Mouse (Mus musculus) small intestine, adult 2 months (tissue): ENCODE results near the gene Naa25. TPM values are rescaled to one million over a fixed set of nuclear protein-coding genes. Genes with fewer than 3 reads are reported as not detected.

Experiments used
- H3K27ac ChIP-seq: fragments of 200-500 bp; 2 replicates; pipeline ENCODE4 v1.5.1; 2012; ENCODE audit warnings: low read depth, low read length, control low read depth, inconsistent platforms; ENCODE audit not compliant: insufficient read depth
- H3K27me3 ChIP-seq: fragments of 200-500 bp; 2 replicates; pipeline ENCODE4 v1.6.1; 2012; ENCODE audit warnings: mild to moderate bottlenecking, moderate library complexity, low read length, inconsistent platforms; ENCODE audit not compliant: control insufficient read depth, insufficient read depth
- H3K36me3 ChIP-seq: fragments of 200-500 bp; 2 replicates; pipeline ENCODE4 v1.6.1; 2012; ENCODE audit warnings: mild to moderate bottlenecking, low read length, control low read depth, inconsistent platforms; ENCODE audit not compliant: control insufficient read depth, insufficient read depth
- H3K4me1 ChIP-seq: fragments of 200-500 bp; 2 replicates; pipeline ENCODE4 v1.6.1; 2012; ENCODE audit warnings: low read length, inconsistent platforms, mixed read lengths; ENCODE audit not compliant: control insufficient read depth, insufficient read depth, insufficient read length
- H3K4me3 ChIP-seq: fragments of 200-500 bp; 2 replicates; pipeline ENCODE4 v1.5.1; 2012; ENCODE audit warnings: low read depth, mild to moderate bottlenecking, control low read depth, inconsistent platforms, low read length, moderate library complexity
- CTCF ChIP-seq: fragments of 200-500 bp; IDR thresholded peaks from 2 replicates; pipeline ENCODE4 v1.5.1; 2012; ENCODE audit warnings: low read depth, mild to moderate bottlenecking, control low read depth, inconsistent platforms, low read length, moderate library complexity, mixed read lengths; ENCODE audit not compliant: insufficient replicate concordance, insufficient read length; ENCODE audit errors: extremely low read depth
- POLR2A ChIP-seq: fragments of 200-500 bp; IDR thresholded peaks from 2 replicates; pipeline ENCODE4 v1.6.1; 2012; ENCODE audit warnings: low read depth, mild to moderate bottlenecking, control low read depth, inconsistent platforms, low read length, moderate library complexity
- WGBS: fragments of 180-500 bp; shearing (Covaris S2); methylation state at CpG from one replicate; pipeline ENCODE4 v1.1.7; 2018; 5-methylcytosine and 5-hydroxymethylcytosine counted together
- polyA plus RNA-seq: library from polyadenylated mRNA; depleted of rRNA; stranded (reverse); fragments of >200 nt; gene quantifications from 2 replicates; pipeline ENCODE4 v1.2.3, GENCODE M21; 2012

Naa25 gene
- polyA plus RNA-seq, 1 experiment = 3.2 TPM

DNA sequence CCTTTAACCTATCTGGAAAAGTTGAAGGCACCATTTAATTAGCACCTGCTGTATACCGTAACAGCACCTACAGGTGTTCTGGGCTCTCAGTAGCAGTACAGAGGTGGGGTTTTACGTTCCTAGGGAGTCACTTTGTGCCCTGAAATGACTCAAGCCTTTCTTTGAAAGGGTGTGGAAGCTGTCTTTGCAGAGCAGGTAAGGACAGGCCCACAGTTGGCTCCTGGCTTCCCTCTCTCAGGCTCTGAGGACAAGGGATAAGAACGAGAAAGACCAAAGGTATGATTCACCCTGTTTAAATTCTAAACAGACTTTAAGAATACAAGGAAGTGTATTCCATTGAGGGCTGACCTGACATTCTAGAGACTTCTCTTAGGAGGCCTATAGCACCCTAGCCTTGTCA lies 4.3 kb upstream of the Naa25 start:
- WGBS = 53% methylated on average over 3 of the region's 3 CpGs

DNA sequence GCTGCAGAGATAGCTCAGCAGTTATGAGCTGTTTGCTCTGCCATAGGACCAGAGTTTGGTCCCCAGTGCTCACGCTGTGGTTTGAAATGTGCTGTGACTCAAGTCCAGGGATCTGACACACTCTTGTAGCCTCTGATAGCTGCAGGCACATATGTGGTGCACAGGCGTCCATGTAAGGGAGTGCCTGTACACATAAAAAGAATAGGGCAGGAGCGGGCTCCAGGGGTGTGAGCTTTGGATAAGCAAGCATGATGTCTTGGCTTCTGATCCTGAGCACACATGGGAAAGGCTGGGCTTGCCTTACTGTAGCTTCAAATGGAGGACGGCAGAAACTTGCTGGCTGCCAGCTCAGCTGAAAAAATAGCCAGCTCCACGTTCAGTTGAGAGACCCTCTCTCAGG lies 2.1 kb upstream of the Naa25 start:
- Histone ChIP-seq H3K4me1 (peaks cover 13% of the 10 kb centered on the region; the same call in 1 of the 2 replicates), H3K4me3 (no peak overlapping the region), H3K27ac (no peak overlapping the region), H3K36me3 (no peaks in the 10 kb centered on the region), H3K27me3 (no peaks in the 10 kb centered on the region)
- TF ChIP-seq POLR2A (no peak), CTCF (no peak)
- 82% methylated on average over 5 of the region's 5 CpGs for WGBS

More for the DNA sequence above, 4.3 kb upstream of the Naa25 start:
- TF ChIP-seq CTCF (no peak), POLR2A (no peak)
- Histone ChIP-seq H3K4me1 (no peaks in the 10 kb centered on the region), H3K27ac (no peak overlapping the region), H3K4me3 (no peak overlapping the region), H3K27me3 (no peaks in the 10 kb centered on the region), H3K36me3 (no peaks in the 10 kb centered on the region)

GRCm38 (mm10) chr5:121398146-121398964 lies 619 bp downstream of the Naa25 start:
- Histone ChIP-seq H3K27me3 (no peaks in the 10 kb centered on the region), H3K27ac (no peak overlapping the region), H3K36me3 (no peaks in the 10 kb centered on the region), H3K4me3 (peak overlapping the region; percentile 92), H3K4me1 (peaks cover 16% of the 10 kb centered on the region; the same call in 1 of the 2 replicates)
- WGBS = under 1% methylated on average over 67 of the region's 67 CpGs
- TF ChIP-seq CTCF = no peak
- TF ChIP-seq POLR2A = no peak

GRCm38 (mm10) chr5:121398965-121399462 lies 1.3 kb downstream of the Naa25 start:
- 17% methylated on average over 9 of the region's 9 CpGs for WGBS
- Histone ChIP-seq H3K36me3 (no peaks in the 10 kb centered on the region), H3K4me1 (peaks cover 16% of the 10 kb centered on the region; the same call in 1 of the 2 replicates), H3K27me3 (no peaks in the 10 kb centered on the region), H3K4me3 (peak overlapping the region; percentile 4; the same call in 1 of the 2 replicates), H3K27ac (no peak overlapping the region)
- no peak for TF ChIP-seq POLR2A
- no peak for TF ChIP-seq CTCF

- 0 out of 2 replicates have a peak overlapping the region, but pooled peaks have one; percentile 4 for H3K4me3 ChIP-seq
- H3K27ac ChIP-seq = 0 out of 2 replicates have a peak overlapping the region, but pooled peaks have one; percentile 4
- peaks cover 16% of the 10 kb centered on the region; the same call in 1 of the 2 replicates for H3K4me1 ChIP-seq
- H3K36me3 ChIP-seq = no peaks in the 10 kb centered on the region
- no peaks in the 10 kb centered on the region for H3K27me3 ChIP-seq
- TF ChIP-seq POLR2A = no peak
- no peak for TF ChIP-seq CTCF
- 38% methylated on average over 5 of the region's 5 CpGs for WGBS
Observed at GRCm38 (mm10) chr5:121399540-121399939, 1.8 kb downstream of the Naa25 start.

DNA sequence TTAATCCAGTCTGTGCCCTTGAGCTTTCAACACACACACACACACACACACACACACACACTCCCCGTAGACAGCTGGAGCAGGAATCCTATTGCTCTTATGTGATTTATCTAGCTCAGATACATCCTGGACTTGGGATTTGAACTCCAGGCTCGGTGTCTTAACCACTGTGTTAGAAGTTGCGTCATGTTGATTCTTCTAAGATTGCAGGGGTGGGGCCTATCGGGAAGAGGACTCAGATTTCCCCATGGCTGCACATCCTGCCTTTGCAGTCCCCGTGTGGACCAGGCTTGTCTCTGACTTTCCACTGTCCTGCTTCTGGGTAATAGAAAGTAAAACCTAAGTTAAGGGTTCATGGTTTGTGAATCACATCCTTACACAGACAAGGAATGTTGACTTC lies 2.3 kb downstream of the Naa25 start:
- H3K36me3 ChIP-seq = no peaks in the 10 kb centered on the region
- H3K27ac ChIP-seq = 0 out of 2 replicates have a peak overlapping the region, but pooled peaks have one; percentile 4
- no peaks in the 10 kb centered on the region for H3K27me3 ChIP-seq
- no peak overlapping the region for H3K4me3 ChIP-seq
- TF ChIP-seq POLR2A = no peak
- TF ChIP-seq CTCF = no peak
- peaks cover 16% of the 10 kb centered on the region; the same call in 1 of the 2 replicates for H3K4me1 ChIP-seq
- WGBS = 14% methylated on average over 5 of the region's 5 CpGs

DNA sequence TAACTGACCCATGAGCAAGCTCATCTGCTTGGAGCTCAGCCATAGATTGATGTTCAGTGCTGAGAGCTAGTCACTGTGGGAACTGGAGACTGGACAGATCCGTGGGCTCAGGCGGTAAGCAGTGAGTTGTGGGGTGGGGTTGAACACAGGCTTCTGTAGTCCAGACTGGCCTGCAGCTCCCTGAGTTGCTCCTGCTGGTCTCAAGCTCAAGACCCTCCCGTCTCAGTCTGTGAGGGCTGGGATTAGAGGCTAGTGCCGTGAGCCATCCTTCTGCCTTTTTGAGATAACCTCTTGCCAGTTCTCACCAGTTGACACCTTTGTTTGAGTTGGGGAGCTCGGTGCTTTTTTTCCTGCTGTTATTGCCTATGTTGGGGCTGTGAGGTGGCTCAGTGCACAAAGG lies 3.1 kb downstream of the Naa25 start:
- no peak overlapping the region for H3K27ac ChIP-seq
- H3K27me3 ChIP-seq = no peaks in the 10 kb centered on the region
- no peaks in the 10 kb centered on the region for H3K36me3 ChIP-seq
- peaks cover 16% of the 10 kb centered on the region; the same call in 1 of the 2 replicates for H3K4me1 ChIP-seq
- 66% methylated on average over 5 of the region's 5 CpGs for WGBS
- no peak overlapping the region for H3K4me3 ChIP-seq
- TF ChIP-seq CTCF (no peak), POLR2A (no peak)
